Mouse (Mus musculus) cerebellum, postnatal 14 days (tissue): Measurements from ENCODE around the gene Ugt1a9.
A peak's percentile ranks its signal among the peaks of the same experiment; 100 is the strongest.
"Not testable (repeated sequence)": the region's sequence is repeated elsewhere in the genome, so short reads cannot be mapped to it uniquely, and the experiment has no call there.

ENCODE experiments used
- DNase-seq, 2 experiments: peaks; one replicate each; pipeline ENCODE4 v3.0.0; 2021; ENCODE audit warnings: mixed read lengths in 2 of 2

Ugt1a9 gene

DNA sequence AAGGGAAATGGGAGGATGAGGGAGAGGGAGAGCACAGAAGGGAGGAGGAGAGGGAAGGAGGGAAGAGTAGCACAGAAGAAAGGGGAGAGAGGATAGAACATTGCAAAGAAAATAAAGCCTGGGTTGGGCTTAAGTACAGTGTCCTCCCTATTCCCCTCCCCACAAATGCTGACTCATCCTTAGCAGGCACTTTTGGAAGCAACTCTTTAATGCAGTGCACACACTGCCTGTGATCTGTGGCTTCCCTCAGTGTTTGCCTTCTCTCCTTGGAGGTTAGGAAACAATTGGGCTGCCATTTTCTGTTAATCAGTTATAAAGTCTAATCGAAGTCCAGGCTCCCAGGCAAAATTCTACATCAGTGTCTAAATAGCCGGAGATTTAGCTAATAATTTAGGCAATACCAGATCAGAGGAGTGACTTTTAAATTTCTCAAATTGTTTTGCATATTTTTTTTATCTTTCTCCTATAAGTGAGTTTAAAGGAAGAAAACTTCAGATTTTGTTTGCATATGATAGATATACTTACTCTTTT lies 38.5 kb downstream of the Ugt1a9 start:
- DNase-seq: not testable (repeated sequence)

DNA sequence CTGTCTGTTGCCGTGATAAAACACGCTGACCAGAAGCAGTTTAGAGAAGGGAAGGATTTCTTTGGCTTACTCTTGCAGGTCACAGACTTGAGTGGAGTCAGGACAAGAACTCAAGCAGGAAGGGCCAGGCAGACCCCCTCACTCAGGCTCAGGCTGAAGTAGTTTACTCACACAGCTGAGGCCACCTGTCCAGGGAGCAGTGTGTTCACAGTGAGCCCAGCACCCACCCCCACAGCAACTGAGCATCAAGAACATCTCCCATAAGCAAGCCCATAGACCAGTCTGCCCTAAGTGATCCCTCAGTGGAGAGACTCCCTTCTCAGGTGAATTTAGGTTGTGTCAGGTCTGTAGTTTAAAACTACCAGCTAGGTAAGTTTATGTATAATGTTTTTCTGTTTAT lies 39.0 kb downstream of the Ugt1a9 start:
- not testable (repeated sequence) for DNase-seq

DNA sequence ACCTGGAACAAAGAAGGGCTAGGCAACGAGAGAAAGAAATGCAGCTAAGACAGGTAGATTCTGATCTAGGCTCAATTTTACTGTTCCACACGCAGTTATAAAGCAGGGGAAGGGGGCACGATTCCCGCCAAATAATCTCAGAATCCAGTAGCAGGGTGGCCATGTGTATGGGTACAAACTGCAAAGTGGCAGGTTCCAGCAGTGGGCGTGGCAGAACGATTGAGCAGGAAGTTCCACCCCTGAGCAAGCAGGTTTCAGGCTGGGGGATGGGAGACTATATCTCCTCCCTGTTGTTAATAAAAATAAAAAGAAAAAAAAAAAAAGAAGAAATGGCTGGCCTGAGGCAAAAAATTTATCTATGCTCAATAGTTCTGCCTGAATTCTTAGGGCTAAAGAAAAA lies 42.2 kb downstream of the Ugt1a9 start:
- not testable (repeated sequence) for DNase-seq

DNA sequence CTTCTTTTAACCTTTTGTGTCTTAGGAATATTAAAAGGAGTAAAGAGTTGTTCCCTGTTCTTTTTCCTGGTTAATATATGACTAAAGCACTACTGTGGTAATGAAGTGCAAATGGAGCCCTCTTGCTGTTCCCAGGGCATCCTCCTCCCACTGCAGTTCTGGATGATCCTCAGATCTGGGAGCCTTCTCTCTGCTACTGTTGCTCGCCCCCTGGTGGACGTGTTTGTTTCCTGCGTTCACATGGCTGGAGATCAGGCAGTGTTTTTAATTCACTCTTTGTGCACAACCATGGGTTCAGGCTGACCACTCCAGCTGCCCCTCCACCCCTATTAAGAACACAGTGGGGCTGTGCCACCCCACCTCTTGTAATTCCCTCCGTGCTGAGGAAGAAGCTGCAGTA lies 50.0 kb downstream of the Ugt1a9 start:
- not testable (repeated sequence) for DNase-seq

DNA sequence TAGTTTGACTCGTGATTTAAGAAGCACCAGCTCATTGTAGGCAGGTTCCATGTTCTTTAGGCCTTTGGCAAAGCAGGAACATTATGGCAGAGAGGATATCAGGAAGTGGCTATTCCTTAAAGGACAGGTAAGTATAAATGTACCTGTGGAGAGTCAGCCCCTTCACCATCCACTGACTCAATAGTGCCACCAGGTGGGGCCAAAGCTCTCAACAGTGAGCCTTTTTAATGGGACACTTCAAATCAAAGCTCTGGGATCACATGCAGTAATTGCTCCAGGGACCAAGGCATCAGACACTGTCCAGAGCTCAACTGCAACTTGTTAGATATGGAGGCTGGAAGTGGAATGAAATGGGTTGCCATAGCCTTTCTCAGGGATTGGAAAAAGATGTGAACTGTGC lies 50.9 kb downstream of the Ugt1a9 start:
- DNase-seq: peak; percentile 12 to 28

DNA sequence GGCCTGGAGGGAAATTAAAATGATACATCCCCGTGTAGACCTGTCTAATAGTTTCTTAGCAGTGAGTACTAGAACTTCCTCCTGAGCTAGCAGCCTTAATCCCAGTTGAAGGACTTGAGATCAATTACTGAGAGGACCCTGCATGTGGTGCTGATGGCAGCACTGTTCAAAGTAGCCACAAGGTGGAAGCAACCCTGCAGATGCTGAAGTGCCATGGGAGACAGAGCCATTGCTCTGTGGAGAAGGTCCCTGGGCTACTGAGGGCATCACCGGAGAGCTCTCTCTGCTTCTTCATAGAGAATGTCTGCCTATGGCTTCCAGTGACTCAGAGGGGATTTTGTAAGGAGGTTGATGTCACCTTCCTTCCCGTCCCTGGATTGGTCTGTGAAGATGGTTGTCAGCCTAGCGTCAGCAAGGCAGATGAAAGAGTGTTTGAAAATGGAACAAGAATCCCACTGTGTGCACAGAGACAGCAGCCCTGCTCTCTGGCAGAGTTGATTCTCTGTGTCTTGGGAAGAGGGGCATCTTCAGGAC lies 55.3 kb downstream of the Ugt1a9 start:
- DNase-seq: not testable (repeated sequence)

DNA sequence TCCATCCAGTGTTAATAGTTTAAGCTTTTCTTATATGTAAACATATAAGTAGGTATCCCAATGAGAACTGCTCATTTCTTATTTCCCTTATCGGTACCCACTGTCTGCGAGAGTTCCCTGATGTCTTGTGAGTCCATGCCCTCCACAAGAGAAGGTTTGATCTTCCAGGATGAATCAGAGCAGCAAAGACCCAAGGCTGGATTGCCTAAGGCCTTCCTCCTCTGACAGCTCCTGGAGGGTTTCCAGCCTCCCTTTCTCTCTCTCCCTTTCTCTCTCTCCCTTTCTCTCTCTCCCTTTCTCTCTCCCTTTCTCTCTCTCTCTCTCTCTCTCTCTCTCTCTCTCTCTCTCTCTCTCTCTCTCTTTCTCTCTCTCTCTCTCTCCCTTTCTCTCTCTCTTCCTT lies 58.5 kb downstream of the Ugt1a9 start:
- not testable (repeated sequence) for DNase-seq

DNA sequence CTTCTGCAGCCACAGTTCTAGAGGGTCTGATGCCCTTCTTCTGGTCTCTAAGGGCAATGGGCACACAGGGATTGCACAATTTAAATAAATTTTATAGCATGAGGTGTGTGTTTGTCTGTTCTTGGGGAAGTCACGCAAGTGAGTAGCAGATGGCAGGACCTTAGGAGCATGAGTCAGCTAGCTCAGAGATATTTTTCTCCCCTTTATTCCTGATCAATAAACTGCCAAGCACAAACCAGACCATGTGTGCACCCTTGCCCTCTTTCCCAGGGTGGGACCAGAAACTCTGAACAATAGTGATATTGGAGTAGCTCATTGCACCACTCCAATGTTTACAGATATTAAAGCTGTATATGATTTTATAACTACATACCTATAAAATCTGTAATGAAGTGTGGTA lies 59.6 kb downstream of the Ugt1a9 start:
- not testable (repeated sequence) for DNase-seq

DNA sequence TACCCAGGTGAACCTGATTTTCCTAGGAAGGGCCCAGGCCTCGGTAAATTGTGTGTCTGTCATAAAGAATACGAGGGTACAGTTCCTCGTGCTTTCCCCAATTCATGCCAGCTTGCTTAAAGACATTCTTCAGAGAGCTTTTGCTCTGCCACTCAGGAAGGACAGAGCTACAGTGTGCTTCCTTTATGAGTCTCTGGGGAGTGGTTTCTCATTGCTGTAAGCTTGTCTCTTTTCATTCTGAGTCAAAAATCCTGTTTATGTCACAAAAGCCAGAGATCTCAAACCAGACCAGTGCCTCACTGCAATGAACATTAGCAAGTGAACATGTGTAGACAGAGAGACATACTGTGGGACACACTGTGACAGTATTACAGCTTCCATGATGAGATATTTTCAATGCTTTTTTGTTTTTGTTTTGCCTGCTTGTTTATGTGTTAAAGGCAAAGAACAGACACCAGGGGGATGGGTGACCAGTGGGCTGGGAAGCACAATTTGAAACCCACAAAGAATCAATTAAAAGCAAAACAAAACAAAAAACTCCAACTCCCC lies 63.4 kb downstream of the Ugt1a9 start:
- DNase-seq: no peak

DNA sequence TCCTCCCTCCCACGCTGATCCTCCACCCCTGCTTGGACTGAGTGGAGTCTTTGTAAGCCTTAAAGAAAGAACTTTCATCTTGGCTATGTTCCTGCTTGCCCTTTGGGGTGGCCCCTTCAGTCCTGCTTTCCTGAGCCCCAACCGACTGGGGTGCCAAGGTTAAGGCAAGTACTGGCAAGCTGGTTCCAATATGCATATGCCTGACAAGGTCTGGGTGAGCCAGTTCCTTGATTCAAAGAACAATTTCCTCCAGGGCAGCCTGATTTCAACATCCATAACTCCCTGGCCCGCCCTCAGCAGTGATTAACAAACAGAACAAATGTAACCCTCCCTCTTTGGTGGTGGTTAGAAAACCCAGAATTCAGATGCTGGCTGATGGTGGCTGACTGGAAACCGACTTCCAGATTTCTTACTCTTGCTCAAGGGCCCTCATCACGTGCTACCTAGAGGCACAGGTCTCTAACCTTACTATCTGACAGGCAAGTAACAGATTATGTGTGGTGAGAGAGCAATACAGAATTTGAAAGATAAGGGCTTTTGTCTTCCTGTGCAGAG lies 63.9 kb downstream of the Ugt1a9 start, which contains the start of gene Ugt1a6a:
Ugt1a6a (plus strand) TSS at position 353 of the 555 bp plus-strand sequence.
- DNase-seq: not testable (repeated sequence)

DNA sequence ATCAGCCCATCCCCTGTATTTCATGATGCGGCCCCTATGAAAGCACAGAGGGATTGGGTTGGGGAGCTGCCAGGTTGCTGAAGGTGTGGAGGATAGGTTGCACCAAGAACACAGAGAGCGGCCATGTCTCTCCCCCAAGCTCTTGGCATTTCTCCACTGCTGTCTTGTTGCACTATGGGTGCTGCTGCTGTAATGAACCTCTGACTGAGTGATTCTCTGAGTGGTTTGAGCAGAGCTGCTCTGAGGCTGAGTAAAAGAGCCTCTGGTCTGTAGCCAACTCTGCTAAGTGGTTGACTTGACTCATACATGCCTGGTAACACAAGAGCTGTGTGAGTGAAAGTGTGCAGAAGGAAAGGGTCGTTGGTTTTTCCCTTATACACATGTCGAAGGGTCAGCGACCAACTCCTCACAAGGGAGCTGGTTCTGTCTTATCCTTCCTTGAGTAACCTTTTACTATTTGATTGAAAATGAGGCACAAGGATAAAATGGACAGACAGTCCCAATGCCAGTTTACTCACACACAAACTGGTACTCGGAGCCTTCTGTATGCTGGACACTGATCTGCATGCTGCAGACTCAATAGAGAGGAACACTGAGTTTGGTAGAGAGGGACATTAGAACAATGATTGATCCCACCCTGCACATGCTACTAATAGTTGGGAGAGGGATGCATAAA lies 64.8 kb downstream of the Ugt1a9 start:
- not testable (repeated sequence) for DNase-seq

DNA sequence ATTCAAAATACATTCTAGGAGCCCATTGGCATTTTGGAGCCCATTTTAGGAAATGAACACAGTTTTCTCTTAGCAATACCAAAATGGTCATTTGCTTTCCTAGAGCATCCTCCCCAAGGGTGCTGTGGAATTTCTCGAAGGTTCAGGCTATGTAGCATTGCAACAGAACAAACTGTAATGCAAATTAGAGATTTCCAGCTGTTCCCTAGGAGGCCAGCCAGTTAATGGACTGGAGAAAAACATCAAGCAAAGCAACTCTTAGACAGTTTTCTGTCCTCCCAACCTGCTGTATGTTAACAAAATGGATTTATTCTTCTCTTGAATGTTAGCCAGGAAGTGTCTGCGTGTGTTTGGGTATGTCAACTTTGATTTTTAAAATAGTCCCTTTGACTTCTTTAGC lies 66.0 kb downstream of the Ugt1a9 start:
- DNase-seq: no peak

DNA sequence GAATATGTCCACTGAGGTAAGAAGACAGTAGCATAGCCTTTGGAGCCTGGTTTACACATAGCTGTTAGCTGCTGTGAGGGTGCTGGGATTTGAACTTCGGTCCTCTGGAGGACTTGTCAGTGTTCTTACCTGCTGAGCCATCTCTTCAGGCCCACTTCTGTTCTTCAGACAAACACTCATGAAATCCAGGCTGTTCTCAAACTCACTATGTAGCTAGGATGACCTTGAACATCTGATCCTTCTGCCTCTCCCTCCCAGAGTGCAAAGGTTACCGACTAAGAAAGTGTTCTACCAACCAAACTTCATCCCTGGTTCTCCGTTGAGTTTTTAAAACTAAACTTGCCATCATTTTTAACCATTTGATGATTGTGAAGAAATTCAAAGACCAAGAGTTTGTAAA lies 66.7 kb downstream of the Ugt1a9 start:
- no peak for DNase-seq

DNA sequence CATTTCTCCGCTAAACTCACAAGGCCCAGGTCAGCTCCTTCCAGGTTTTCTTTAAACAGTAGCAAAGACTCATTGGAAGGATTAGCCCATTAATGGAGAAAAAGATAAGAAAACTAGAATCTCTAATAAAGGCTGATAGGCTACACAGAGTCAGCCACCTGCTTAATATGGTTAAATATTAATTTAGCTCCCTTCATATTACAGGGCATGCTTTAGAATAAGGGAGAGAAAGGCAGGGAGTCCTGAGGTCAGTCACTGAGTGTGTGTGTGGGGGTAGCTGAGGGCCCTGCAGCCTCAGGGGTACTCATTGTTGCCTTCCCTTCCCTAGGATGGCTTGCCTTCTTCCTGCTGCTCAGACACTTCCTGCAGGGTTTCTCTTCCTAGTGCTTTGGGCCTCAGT lies 67.5 kb downstream of the Ugt1a9 start:
- DNase-seq: no peak

DNA sequence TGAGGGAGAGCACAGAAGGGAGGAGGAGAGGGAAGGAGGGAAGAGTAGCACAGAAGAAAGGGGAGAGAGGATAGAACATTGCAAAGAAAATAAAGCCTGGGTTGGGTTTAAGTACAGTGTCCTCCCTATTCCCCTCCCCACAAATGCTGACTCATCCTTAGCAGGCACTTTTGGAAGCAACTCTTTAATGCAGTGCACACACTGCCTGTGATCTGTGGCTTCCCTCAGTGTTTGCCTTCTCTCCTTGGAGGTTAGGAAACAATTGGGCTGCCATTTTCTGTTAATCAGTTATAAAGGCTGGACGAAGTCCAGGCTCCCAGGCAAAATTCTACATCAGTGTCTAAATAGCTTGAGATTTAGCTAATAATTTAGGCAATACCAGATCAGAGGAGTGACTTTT lies 69.9 kb downstream of the Ugt1a9 start:
- DNase-seq: not testable (repeated sequence)

DNA sequence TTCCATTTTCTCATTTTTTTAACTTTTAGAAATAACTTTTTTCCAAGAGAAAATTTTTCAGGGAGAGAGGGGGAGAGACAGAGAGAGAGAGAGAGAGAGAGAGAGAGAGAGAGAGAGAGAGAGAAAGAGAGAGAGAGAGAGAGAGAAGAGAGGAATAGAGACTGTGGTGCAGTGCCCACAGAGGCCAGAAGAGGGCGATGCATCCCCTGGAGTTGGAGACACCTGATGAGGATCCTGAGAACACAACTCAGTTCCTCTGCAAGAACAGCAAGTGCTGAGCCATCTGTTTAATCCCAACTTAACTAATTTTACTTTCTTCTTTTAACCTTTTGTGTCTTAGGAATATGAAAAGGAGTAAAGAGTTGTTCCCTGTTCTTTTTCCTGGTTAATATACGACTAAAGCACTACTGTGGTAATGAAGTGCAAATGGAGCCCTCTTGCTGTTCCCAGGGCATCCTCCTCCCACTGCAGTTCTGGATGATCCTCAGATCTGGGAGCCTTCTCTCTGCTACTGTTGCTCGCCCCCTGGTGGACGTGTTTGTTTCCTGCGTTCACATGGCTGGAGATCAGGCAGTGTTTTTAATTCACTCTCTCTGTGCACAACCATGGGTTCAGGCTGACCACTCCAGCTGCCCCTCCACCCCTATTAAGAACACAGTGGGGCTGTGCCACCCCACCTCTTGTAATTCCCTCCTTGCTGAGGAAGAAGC lies 73.5 kb downstream of the Ugt1a9 start:
- DNase-seq: peak; percentile 56 to 78

DNA sequence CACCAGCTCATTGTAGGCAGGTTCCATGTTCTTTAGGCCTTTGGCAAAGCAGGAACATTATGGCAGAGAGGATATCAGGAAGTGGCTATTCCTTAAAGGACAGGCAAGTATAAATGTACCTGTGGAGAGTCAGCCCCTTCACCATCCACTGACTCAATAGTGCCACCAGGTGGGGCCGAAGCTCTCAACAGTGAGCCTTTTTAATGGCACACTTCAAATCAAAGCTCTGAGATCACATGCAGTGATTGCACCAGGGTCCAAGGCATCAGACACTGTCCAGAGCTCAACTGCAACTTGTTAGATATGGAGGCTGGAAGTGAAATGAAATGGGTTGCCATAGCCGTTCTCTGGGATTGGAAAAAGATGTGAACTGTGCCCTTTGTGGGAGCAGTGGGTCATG lies 74.7 kb downstream of the Ugt1a9 start:
- DNase-seq: peak; percentile 9 to 45

DNA sequence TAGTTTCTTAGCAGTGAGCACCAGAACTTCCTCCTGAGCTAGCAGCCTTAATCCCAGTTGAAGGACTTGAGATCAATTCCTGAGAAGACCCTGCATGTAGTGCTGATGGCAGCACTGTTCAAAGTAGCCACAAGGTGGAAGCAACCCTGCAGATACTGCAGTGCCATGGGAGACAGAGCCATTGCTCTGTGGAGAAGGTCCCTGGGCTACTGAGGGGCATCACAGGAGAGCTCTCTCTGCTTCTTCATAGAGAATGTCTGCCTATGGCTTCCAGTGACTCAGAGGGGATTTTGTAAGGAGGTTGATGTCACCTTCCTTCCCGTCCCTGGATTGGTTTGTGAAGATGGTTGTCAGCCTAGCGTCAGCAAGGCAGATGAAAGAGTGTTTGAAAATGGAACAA lies 79.5 kb downstream of the Ugt1a9 start:
- peak; percentile 35 to 41 for DNase-seq

DNA sequence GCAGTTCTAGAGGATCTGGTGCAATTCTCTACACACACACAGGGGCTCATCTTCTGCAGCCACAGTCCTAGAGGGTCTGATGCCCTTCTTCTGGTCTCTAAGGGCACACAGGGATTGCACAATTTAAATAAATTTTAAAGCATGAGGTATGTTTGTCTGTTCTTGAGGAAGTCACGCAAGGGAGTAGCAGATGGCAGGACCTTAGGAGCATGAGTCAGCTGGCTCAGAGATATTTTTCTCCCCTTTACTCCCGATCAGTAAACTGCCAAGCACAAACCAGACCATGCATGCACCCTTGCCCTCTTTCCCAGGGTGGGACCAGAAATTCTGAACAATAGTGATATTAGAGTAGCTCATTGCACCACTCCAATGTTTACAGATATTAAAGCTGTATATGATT lies 87.8 kb downstream of the Ugt1a9 start:
- DNase-seq: peak in 1 of 2 experiments; percentile 18

DNA sequence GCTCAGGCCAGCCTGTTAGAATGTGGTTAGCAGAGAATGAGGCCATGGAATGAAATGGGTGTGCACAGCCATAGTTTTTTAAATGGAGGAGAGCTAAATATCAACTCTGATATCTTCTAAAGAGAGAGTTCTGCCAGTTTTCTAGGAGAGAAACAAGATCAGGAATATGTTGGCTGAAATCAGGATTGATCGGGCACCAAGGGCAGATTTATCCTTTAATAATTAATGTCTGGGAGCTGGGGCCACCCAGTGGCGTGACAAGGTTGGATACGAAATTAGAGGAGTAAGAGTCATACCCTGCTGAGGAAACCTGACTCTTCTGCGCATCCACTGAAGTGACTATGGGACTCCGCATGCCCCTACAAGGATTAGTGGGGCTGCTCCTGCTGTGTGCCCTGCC lies 95.1 kb downstream of the Ugt1a9 start, which contains the start of gene Ugt1a5:
Ugt1a5 (plus strand) TSS at position 302 of the 400 bp plus-strand sequence.
- DNase-seq: no peak

DNA sequence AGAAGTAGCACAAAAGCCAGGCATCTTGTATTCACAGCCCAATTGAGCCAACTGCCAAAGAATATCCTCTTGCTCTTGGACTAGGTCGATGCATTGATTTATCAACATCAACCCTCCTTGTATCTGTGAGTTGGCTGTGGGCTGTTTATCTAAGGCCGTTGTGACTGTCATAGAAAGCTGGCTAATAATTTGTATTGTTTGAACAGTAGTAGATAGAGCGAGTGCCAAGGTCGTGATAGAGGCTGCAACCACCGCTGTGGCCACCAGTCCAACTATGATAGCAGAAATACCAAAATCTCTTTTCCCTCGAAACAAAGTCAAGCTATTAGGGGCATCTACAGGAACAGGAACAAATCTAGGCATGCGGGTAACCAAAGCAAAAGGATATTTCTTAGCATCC lies 101.6 kb downstream of the Ugt1a9 start:
- DNase-seq: not testable (repeated sequence)

DNA sequence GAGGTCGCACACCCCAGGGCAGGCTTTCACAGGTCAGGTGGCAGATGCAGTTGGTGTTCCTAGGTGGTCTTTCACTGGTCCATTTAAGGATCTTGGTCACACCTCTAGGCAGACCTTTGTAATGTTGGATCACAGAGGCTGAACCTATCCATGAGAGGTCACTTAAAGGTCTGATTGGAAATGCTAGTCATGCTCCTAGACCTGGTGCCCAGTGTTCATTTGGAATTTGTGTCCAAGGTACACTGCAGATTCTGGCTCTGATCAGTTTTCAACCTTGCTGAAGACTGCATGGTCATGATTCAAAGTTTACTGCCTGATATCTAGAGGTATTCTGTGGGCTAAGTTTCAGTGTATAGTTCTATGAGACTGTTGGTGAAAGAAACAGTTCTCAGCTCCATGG lies 109.1 kb downstream of the Ugt1a9 start:
- DNase-seq: no peak

DNA sequence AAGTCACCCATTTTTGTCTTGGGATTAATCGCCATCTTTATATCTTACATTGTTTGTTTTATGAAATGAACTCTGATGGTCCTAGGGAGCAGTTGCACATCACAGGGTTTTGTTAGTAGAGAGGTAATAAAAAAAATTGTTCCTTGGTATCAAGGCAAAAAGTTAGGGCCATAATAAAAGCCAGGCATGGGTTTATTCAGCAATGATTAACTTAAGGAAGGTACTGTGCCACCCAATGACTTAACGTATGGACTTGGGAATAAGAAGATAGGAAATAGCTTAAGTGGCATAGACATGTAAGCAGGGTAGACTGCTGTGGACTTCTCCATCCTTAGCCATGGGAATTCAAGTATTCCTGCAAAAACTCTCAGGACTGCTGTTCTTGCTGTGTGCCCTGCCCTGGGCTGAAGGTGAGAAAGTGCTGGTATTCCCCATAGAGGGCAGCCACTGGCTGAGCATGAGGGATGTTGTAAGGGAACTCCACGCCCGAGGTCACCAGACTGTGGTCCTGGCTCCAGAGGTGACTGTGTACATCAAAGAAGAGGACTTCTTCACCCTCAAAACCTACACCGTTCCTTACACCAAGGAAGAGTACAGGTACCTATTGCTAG lies 115.8 kb downstream of the Ugt1a9 start:
- DNase-seq: no peak
